Mouse (Mus musculus): ENCODE data around the gene Tmem160.

- TF ChIP-seq CTCF (IDR thresholded peaks at IDR 0.05; ENCODE audit: low read depth) (no peak), EP300 (optimal IDR thresholded peaks at IDR 0.05) (no peak)
Measured at GRCm38 (mm10) chr7:16418713-16419112, 33.9 kb upstream of the Tmem160 start.
